Mouse (Mus musculus): ENCODE data around the gene Fads1.

DNA sequence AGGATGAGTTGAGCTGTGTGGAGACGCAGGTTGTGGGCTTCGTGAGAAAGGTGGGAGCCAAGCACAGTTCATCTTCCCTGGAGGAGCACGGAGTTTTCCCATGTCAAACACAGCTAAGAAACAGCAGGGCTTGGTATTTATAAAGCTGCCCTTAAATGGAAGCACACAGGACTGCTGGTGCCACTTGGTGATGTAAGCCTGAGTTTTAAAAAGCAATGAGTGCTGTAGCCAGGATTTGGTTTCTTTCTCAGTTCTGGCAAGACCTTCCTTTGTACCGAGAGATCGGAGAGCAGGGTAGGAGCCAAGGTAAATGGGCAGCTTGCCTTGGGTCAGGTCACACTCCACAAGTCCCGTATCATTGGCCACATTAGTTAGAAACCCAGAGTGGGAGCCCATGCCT is 34.1 kb upstream of the Fads1 start:
- TF ChIP-seq CTCF (IDR thresholded peaks at IDR 0.05; ENCODE audit: borderline replicate concordance, insufficient read depth, low read depth, low read length), result no peak
- no peak for TF ChIP-seq POLR2A (IDR thresholded peaks at IDR 0.05; ENCODE audit: borderline replicate concordance, insufficient read depth, low read length)

Data from cerebellum, adult 2 months (tissue).